11 mouse cellular contexts compared by ENCODE assay signal in the genomic region with DNA sequence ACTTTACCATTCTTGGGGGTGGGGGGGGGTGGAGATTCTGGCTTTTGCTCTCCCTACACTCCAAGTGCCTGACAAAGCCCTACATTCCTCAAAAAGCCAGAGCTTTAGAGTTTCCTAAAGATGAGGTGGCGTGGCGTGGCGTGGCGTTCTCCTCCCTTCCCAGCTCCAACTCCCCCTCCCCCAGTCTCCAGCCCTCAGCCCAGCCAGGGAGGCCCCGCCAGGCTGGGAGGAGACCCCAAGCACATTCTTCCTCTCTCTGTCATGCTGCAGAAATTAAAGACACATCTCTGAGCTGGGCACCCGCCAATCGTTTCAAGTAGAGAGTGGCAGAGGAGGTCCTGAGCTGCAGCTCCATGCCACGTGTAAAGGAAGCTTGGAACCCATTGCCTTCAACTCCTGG. TPM values are rescaled to one million over a fixed set of nuclear protein-coding genes. Genes with fewer than 3 reads are reported as not detected.
DNase-seq lines count a peak whose midpoint lies in the region; ATAC-seq and TF ChIP-seq lines count a peak whose summit lies in the region.
"Had no signal": no experiment of that assay in that cellular context is flagged by ENCODE, and none has a peak within 500 bp of the region (broad histone marks: within the 10 kb centered on the region; RNA-seq: fewer than 3 reads in every experiment).

No protein-coding gene starts in this region.

- H3ac ChIP-seq in myocyte (ENCODE audit: control insufficient read depth, insufficient read length): no peak overlapping the region

- 0 out of 2 replicates have a peak overlapping the region, but pooled peaks have one; percentile 5 for H3K4me3 ChIP-seq in forebrain, embryonic 10.5 days
- H3K4me3 ChIP-seq in forebrain, embryonic 16.5 days (replicated peaks; ENCODE audit: low read length): no peak overlapping the region
- H3K4me3 ChIP-seq in lung, embryonic 15.5 days: no peak overlapping the region
- H3K4me3 ChIP-seq in heart, embryonic 14.5 days (ENCODE audit: control insufficient read depth in 1 of 2, insufficient read depth in 1 of 2, low read depth in 1 of 2, low read length in 2 of 2): no peak overlapping the region
- H3K4me3 ChIP-seq in myocyte: no peak overlapping the region
- H3K4me3 ChIP-seq: forebrain, embryonic 15.5 days had no signal

- H3K9ac ChIP-seq in forebrain, embryonic 16.5 days (replicated peaks; ENCODE audit: low read depth, low read length): no peak overlapping the region
- H3K9ac ChIP-seq in lung, embryonic 15.5 days: peak overlapping the region; percentile 18; the same call in 1 of the 2 replicates
- no peak overlapping the region for H3K9ac ChIP-seq in heart, embryonic 14.5 days (ENCODE audit: low read length)
- H3K9ac ChIP-seq: forebrain, embryonic 15.5 days had no signal

- H3K79me2 ChIP-seq in myocyte (ENCODE audit: control insufficient read depth, insufficient read depth): peaks cover 5% of the 10 kb centered on the region

- WGBS in forebrain, embryonic 10.5 days: 20% methylated on average over 8 of the region's 8 CpGs
- WGBS in forebrain, embryonic 16.5 days: 15% methylated on average over 8 of the region's 8 CpGs
- 4% methylated on average over 8 of the region's 8 CpGs for WGBS in lung, embryonic 15.5 days
- WGBS in heart, embryonic 14.5 days: 18% methylated on average over 8 of the region's 8 CpGs

- TF ChIP-seq POLR2A in myocyte (IDR thresholded peaks at IDR 0.05; ENCODE audit: insufficient read length, low read depth): no peak

- no peaks in the 10 kb centered on the region for H3K9me3 ChIP-seq in forebrain, embryonic 10.5 days
- no peaks in the 10 kb centered on the region for H3K9me3 ChIP-seq in forebrain, embryonic 16.5 days (ENCODE audit: control insufficient read depth, low read length)
- no peaks in the 10 kb centered on the region for H3K9me3 ChIP-seq in lung, embryonic 15.5 days
- H3K9me3 ChIP-seq in heart, embryonic 14.5 days (ENCODE audit: control insufficient read depth, low read length): no peaks in the 10 kb centered on the region
- H3K9me3 ChIP-seq: forebrain, embryonic 15.5 days had no signal

- H3K27me3 ChIP-seq in forebrain, embryonic 10.5 days (ENCODE audit: poor library complexity, severe bottlenecking): peaks cover 85% of the 10 kb centered on the region
- peaks cover 28% of the 10 kb centered on the region for H3K27me3 ChIP-seq in forebrain, embryonic 16.5 days (replicated peaks; ENCODE audit: control insufficient read depth, insufficient read depth, low read length)
- peaks cover 8% of the 10 kb centered on the region; the same call in 1 of the 2 replicates for H3K27me3 ChIP-seq in lung, embryonic 15.5 days
- peaks cover 25% of the 10 kb centered on the region for H3K27me3 ChIP-seq in heart, embryonic 14.5 days (ENCODE audit: control insufficient read depth, insufficient read depth, low read length)
- no peaks in the 10 kb centered on the region for H3K27me3 ChIP-seq in myocyte (ENCODE audit: control insufficient read depth, insufficient read depth, insufficient read length)

- peak overlapping the region; percentile 42; the same call in 1 of the 2 replicates for H3K27ac ChIP-seq in forebrain, embryonic 10.5 days
- no peak overlapping the region for H3K27ac ChIP-seq in forebrain, embryonic 16.5 days (ENCODE audit: low read length)
- peak overlapping the region; percentile 94 for H3K27ac ChIP-seq in lung, embryonic 15.5 days
- peak overlapping the region; percentile 9 to 68 for H3K27ac ChIP-seq in heart, embryonic 14.5 days (replicated peaks in 1 of 2; ENCODE audit: control insufficient read depth in 1 of 2, insufficient read depth in 1 of 2, low read depth in 2 of 2, low read length in 2 of 2)
- H3K27ac ChIP-seq: forebrain, embryonic 15.5 days had no signal

- no peak for DNase-seq in forebrain, embryonic 10.5 days (ENCODE audit: extremely low spot score, low spot score)
- DNase-seq in lung, adult 18-20 months: no peak
- DNase-seq in testis, postnatal 10 days (ENCODE audit: low spot score): no peak

- H3K4me1 ChIP-seq in forebrain, embryonic 10.5 days: peaks cover 74% of the 10 kb centered on the region
- peaks cover 20% of the 10 kb centered on the region for H3K4me1 ChIP-seq in forebrain, embryonic 16.5 days (replicated peaks; ENCODE audit: control insufficient read depth, insufficient read depth, low read length)
- H3K4me1 ChIP-seq in lung, embryonic 15.5 days: peaks cover 74% of the 10 kb centered on the region
- peaks cover 27 to 37% of the 10 kb centered on the region in 2 experiments for H3K4me1 ChIP-seq in heart, embryonic 14.5 days (ENCODE audit: control insufficient read depth in 2 of 2, insufficient read depth in 2 of 2, low read length in 2 of 2)

- no peak for ATAC-seq in forebrain, embryonic 16.5 days
- ATAC-seq in lung, embryonic 15.5 days (ENCODE audit: borderline replicate concordance, extremely low read depth, low FRiP score, low TSS enrichment): peak; percentile 3; the same call in 1 of the 2 replicates
- no peak for ATAC-seq in heart, embryonic 14.5 days (ENCODE audit: insufficient number of reproducible peaks, insufficient read depth, low FRiP score, low read depth)
- no peak for ATAC-seq in megakaryocyte progenitor cell, adult 5-6 weeks (replicated peaks; ENCODE audit: poor library complexity)
- ATAC-seq: forebrain, embryonic 15.5 days had no signal

- no peak overlapping the region for H3K4me2 ChIP-seq in forebrain, embryonic 16.5 days (ENCODE audit: low read length)
- peak overlapping the region; percentile 71; the same call in 1 of the 2 replicates for H3K4me2 ChIP-seq in lung, embryonic 15.5 days
- H3K4me2 ChIP-seq in heart, embryonic 14.5 days (ENCODE audit: low read length): peak overlapping the region; percentile 23; the same call in 1 of the 2 replicates
- H3K4me2 ChIP-seq in myocyte (ENCODE audit: low read depth): peak overlapping the region; percentile 32
- H3K4me2 ChIP-seq: forebrain, embryonic 15.5 days had no signal

- no peaks in the 10 kb centered on the region for H3K36me3 ChIP-seq in forebrain, embryonic 10.5 days (replicated peaks)
- H3K36me3 ChIP-seq in forebrain, embryonic 16.5 days (ENCODE audit: control insufficient read depth, insufficient read depth): no peaks in the 10 kb centered on the region
- H3K36me3 ChIP-seq in lung, embryonic 15.5 days: no peaks in the 10 kb centered on the region
- no peaks in the 10 kb centered on the region for H3K36me3 ChIP-seq in heart, embryonic 14.5 days (ENCODE audit: control insufficient read depth, insufficient read depth, low read length)
- no peaks in the 10 kb centered on the region for H3K36me3 ChIP-seq in myocyte (ENCODE audit: control insufficient read depth, insufficient read depth)
- H3K36me3 ChIP-seq: forebrain, embryonic 15.5 days had no signal

TF ChIP-seq in myocyte, 11 proteins besides CTCF, POLR2A, EP300 and RAD21 (continues in another document):
- TF ChIP-seq MYOD1 (IDR thresholded peaks at IDR 0.05; ENCODE audit: control insufficient read depth in 1 of 3, insufficient read length in 2 of 3, low read depth in 2 of 3): no peak
- no peak for TF ChIP-seq MYOG (IDR thresholded peaks at IDR 0.05; ENCODE audit: control insufficient read depth in 1 of 3, insufficient read depth in 1 of 3, insufficient read length in 2 of 3, low read depth in 2 of 3)
- TF ChIP-seq SRF (IDR thresholded peaks at IDR 0.05; ENCODE audit: control insufficient read depth, insufficient read length, low read depth): no peak
- TF ChIP-seq REST (IDR thresholded peaks at IDR 0.05; ENCODE audit: insufficient read depth, insufficient read length): no peak
- TF ChIP-seq CEBPB (IDR thresholded peaks at IDR 0.05; ENCODE audit: insufficient read depth, poor library complexity, severe bottlenecking): no peak
- TF ChIP-seq MAX (IDR thresholded peaks at IDR 0.05; ENCODE audit: low read depth): no peak
- no peak for TF ChIP-seq TCF12 (IDR thresholded peaks at IDR 0.05; ENCODE audit: insufficient read depth, poor library complexity, severe bottlenecking)

RNA-seq across cellular contexts. Expression of a gene that starts 2.4 kb away (rescaled TPM):
- 62.2 and 65.3 TPM in 2 replicates for polyA plus RNA-seq in forebrain, embryonic 10.5 days (2016; fragmentation: Nextera tagmentation; extraction: Ambion mirVana)
- 45.0 and 166 TPM in 2 replicates for polyA plus RNA-seq in forebrain, embryonic 16.5 days (2015; fragmentation: Nextera tagmentation; extraction: Ambion mirVana)
- 1,191 and 1,256 TPM in 2 replicates for polyA plus RNA-seq in lung, embryonic 15.5 days (2015; fragmentation: Nextera tagmentation; extraction: Ambion mirVana)
- polyA plus RNA-seq in heart, embryonic 14.5 days (2014; fragmentation: Nextera tagmentation; extraction: Ambion mirVana): 447 and 511 TPM in 2 replicates
- 206 TPM for polyA plus RNA-seq in myocyte (2012; fragmentation: generic; extraction: Trizol)
- total RNA-seq in megakaryocyte progenitor cell, adult 5-6 weeks (2015): not detected in 2 replicates
- total RNA-seq in megakaryocyte progenitor cell, adult 5-6 weeks (2017): 0.07 TPM in 1 of 2 replicates, not detected in the other

RNA-seq across cellular contexts. Expression of a gene that starts 33.8 kb away (rescaled TPM):
- polyA plus RNA-seq in forebrain, embryonic 10.5 days (2016; fragmentation: Nextera tagmentation; extraction: Ambion mirVana): not detected in 2 replicates
- polyA plus RNA-seq in forebrain, embryonic 16.5 days (2015; fragmentation: Nextera tagmentation; extraction: Ambion mirVana): not detected in 2 replicates
- not detected in 2 replicates for polyA plus RNA-seq in lung, embryonic 15.5 days (2015; fragmentation: Nextera tagmentation; extraction: Ambion mirVana)
- polyA plus RNA-seq in heart, embryonic 14.5 days (2014; fragmentation: Nextera tagmentation; extraction: Ambion mirVana): 0.24 TPM in 2 replicates
- polyA plus RNA-seq in myocyte (2012; fragmentation: generic; extraction: Trizol): 0.37 TPM
- total RNA-seq in megakaryocyte progenitor cell, adult 5-6 weeks (2015): not detected in 2 replicates
- not detected in 2 replicates for total RNA-seq in megakaryocyte progenitor cell, adult 5-6 weeks (2017)
- total RNA-seq: layer of hippocampus, postnatal 25 days; midbrain, postnatal 0 days had no signal
- polyA plus RNA-seq: forebrain, embryonic 15.5 days; midbrain, postnatal 0 days had no signal

RNA-seq across cellular contexts. Expression of a gene that starts 42.5 kb away (rescaled TPM):
- not detected in 2 replicates for polyA plus RNA-seq in forebrain, embryonic 10.5 days (2016; fragmentation: Nextera tagmentation; extraction: Ambion mirVana)
- 0.19 and 0.58 TPM in 2 replicates for polyA plus RNA-seq in forebrain, embryonic 16.5 days (2015; fragmentation: Nextera tagmentation; extraction: Ambion mirVana)
- polyA plus RNA-seq in lung, embryonic 15.5 days (2015; fragmentation: Nextera tagmentation; extraction: Ambion mirVana): 0.69 and 0.96 TPM in 2 replicates
- polyA plus RNA-seq in heart, embryonic 14.5 days (2014; fragmentation: Nextera tagmentation; extraction: Ambion mirVana): 34.6 and 36.7 TPM in 2 replicates
- polyA plus RNA-seq in myocyte (2012; fragmentation: generic; extraction: Trizol): 303 TPM
- not detected in 2 replicates for total RNA-seq in megakaryocyte progenitor cell, adult 5-6 weeks (2015)
- not detected in 2 replicates for total RNA-seq in megakaryocyte progenitor cell, adult 5-6 weeks (2017)
- total RNA-seq: midbrain, postnatal 0 days had no signal
- polyA plus RNA-seq: forebrain, embryonic 15.5 days had no signal

RNA-seq across cellular contexts. Expression of a gene that starts 57.3 kb away (rescaled TPM):
- polyA plus RNA-seq in forebrain, embryonic 10.5 days (2016; fragmentation: Nextera tagmentation; extraction: Ambion mirVana): 8.7 and 10.7 TPM in 2 replicates
- 22.0 and 22.4 TPM in 2 replicates for polyA plus RNA-seq in forebrain, embryonic 16.5 days (2015; fragmentation: Nextera tagmentation; extraction: Ambion mirVana)
- 8.8 and 9.3 TPM in 2 replicates for polyA plus RNA-seq in lung, embryonic 15.5 days (2015; fragmentation: Nextera tagmentation; extraction: Ambion mirVana)
- polyA plus RNA-seq in heart, embryonic 14.5 days (2014; fragmentation: Nextera tagmentation; extraction: Ambion mirVana): 8.1 and 8.6 TPM in 2 replicates
- 42.4 TPM for polyA plus RNA-seq in myocyte (2012; fragmentation: generic; extraction: Trizol)
- total RNA-seq in megakaryocyte progenitor cell, adult 5-6 weeks (2015): 43.9 and 46.6 TPM in 2 replicates
- total RNA-seq in megakaryocyte progenitor cell, adult 5-6 weeks (2017): 81.9 and 107 TPM in 2 replicates

Comparison
In these comparisons a context has a peak if more than half of its experiments do, and no peak if none do; other contexts are left out.
1. RNA of a gene that starts 42.5 kb away (polyA plus RNA-seq): 303 TPM in myocyte (single experiment) and 34.6 to 36.7 TPM in heart, embryonic 14.5 days; 0.69 to 0.96 TPM in lung, embryonic 15.5 days, 0.19 to 0.58 TPM in forebrain, embryonic 16.5 days and not detected in forebrain, embryonic 10.5 days; every median in the first group is over 10 times any median in the second.